Mouse (Mus musculus) layer of hippocampus, adult 18-20 months (tissue): ENCODE measurements around the gene Psme1. TPM values are rescaled to one million over a fixed set of nuclear protein-coding genes. Genes with fewer than 3 reads are reported as not detected.

Experiments used
- total RNA-seq, 2 experiments: library from RNA; stranded (reverse); gene quantifications; 2 replicates each; pipeline ENCODE4 v1.2.3; 2021

The Psme1 gene
- total RNA-seq, 2 experiments from 2014 or later = 54.0 to 56.6 TPM

Other genes starting within 250 kb of the Psme1 start
- 10 to 100 TPM; 20.2 to 22.1 TPM for gene Dhrs4, start 99.4 kb upstream of the Psme1 start, total RNA-seq
- gene Carmil3, start 87.5 kb upstream of the Psme1 start, total RNA-seq = 10 to 100 TPM; 46.8 to 50.8 TPM
- 100 to 1,000 TPM; 653 to 657 TPM for gene Cpne6, start 67.7 kb upstream of the Psme1 start, total RNA-seq
- 1 to 10 TPM; 1.7 to 2.2 TPM for gene Nrl, start 53.1 kb upstream of the Psme1 start, total RNA-seq
- 10 to 100 TPM; 50.9 to 54.2 TPM for gene Pck2, start 37.9 kb upstream of the Psme1 start, total RNA-seq
- 10 to 100 TPM; 72.2 to 83.8 TPM for gene Dcaf11, start 18.1 kb upstream of the Psme1 start, total RNA-seq
- 1 to 10 TPM in 1 of 2 experiments, under 1 TPM in 1; 0.79 to 1.6 TPM for gene A730061H03Rik, start 17.7 kb upstream of the Psme1 start, total RNA-seq
- not detected for gene Fitm1, start 2.5 kb upstream of the Psme1 start, total RNA-seq
- 10 to 100 TPM; 43.3 to 49.5 TPM for gene Emc9, start 7.2 kb downstream of the Psme1 start, total RNA-seq
- 10 to 100 TPM; 53.7 to 57.4 TPM for gene Psme2, start 13.0 kb downstream of the Psme1 start, total RNA-seq
- 10 to 100 TPM; 38.0 to 43.0 TPM for gene Rnf31, start 13.6 kb downstream of the Psme1 start, total RNA-seq
- 10 to 100 TPM; 10.9 to 13.3 TPM for gene Irf9, start 25.4 kb downstream of the Psme1 start, total RNA-seq
- gene Rec8, start 39.9 kb downstream of the Psme1 start, total RNA-seq = 1 to 10 TPM; 1.4 to 1.8 TPM
- 100 to 1,000 TPM; 119 to 128 TPM for gene Ipo4, start 57.8 kb downstream of the Psme1 start, total RNA-seq
- gene Gm49378, start 59.8 kb downstream of the Psme1 start, total RNA-seq = 1 to 10 TPM; 2.7 to 3.8 TPM
- gene Tm9sf1, start 65.7 kb downstream of the Psme1 start, total RNA-seq = 10 to 100 TPM; 39.6 to 40.8 TPM
- 1 to 10 TPM in 1 of 2 experiments, under 1 TPM in 1; 0.79 to 1.2 TPM for gene Tssk4, start 72.1 kb downstream of the Psme1 start, total RNA-seq
- 10 to 100 TPM; 45.5 to 52.3 TPM for gene Mdp1, start 82.4 kb downstream of the Psme1 start, total RNA-seq
- gene Gmpr2, start 93.8 kb downstream of the Psme1 start, total RNA-seq = 10 to 100 TPM; 23.3 to 26.4 TPM
- gene Nedd8, start 94.0 kb downstream of the Psme1 start, total RNA-seq = 100 to 1,000 TPM; 294 to 304 TPM
- gene Tinf2, start 103.7 kb downstream of the Psme1 start, total RNA-seq = 10 to 100 TPM; 12.3 to 15.2 TPM
- gene Tgm1, start 135.8 kb downstream of the Psme1 start, total RNA-seq = not detected
- 10 to 100 TPM; 43.7 to 45.7 TPM for gene Rabggta, start 144.1 kb downstream of the Psme1 start, total RNA-seq
- 10 to 100 TPM; 83.2 to 98.7 TPM for gene Dhrs1, start 167.6 kb downstream of the Psme1 start, total RNA-seq
- 10 to 100 TPM; 11.7 to 14.5 TPM for gene Nop9, start 167.6 kb downstream of the Psme1 start, total RNA-seq
- gene Cideb, start 180.3 kb downstream of the Psme1 start, total RNA-seq = 1 to 10 TPM; 1.7 to 2.2 TPM
- gene Ltb4r2, start 183.3 kb downstream of the Psme1 start, total RNA-seq = under 1 TPM; 0.12 to 0.13 TPM
- under 1 TPM in 1 of 2 experiments, not detected in 1; 0.45 TPM for gene Ltb4r1, start 187.8 kb downstream of the Psme1 start, total RNA-seq
- 1 to 10 TPM; 3.1 to 4.4 TPM for gene Adcy4, start 206.0 kb downstream of the Psme1 start, total RNA-seq
- 1 to 10 TPM in 1 of 2 experiments, under 1 TPM in 1; 0.52 to 1.1 TPM for gene Ripk3, start 210.7 kb downstream of the Psme1 start, total RNA-seq
- gene Nfatc4, start 245.0 kb downstream of the Psme1 start, total RNA-seq = 1 to 10 TPM; 1.4 to 2.3 TPM